Mouse (Mus musculus) kidney, embryonic 15.5 days (tissue): ENCODE results near the gene Trpm7. TPM values are rescaled to one million over a fixed set of nuclear protein-coding genes. Genes with fewer than 3 reads are reported as not detected.
A peak's percentile ranks its signal among the peaks of the same experiment; 100 is the strongest.

Experiments used
- ATAC-seq: fragments of 200-750 bp; cut with Nextera tagmentation; replicated peaks from 2 replicates; pipeline ENCODE4 v1.8.0; 2017; ENCODE audit warnings: moderate TSS enrichment; ENCODE audit not compliant: low FRiP score
- H3K27ac ChIP-seq: fragments of 300-500 bp; sonication (generic); 2 replicates; pipeline ENCODE4 v1.5.1; 2015; ENCODE audit warnings: mild to moderate bottlenecking, inconsistent platforms
- H3K27me3 ChIP-seq: fragments of 300-500 bp; sonication (generic); 2 replicates; pipeline ENCODE4 v1.6.1; 2015; ENCODE audit warnings: inconsistent platforms
- H3K36me3 ChIP-seq: fragments of 300-500 bp; sonication (generic); 2 replicates; pipeline ENCODE4 v1.6.1; 2015; ENCODE audit warnings: inconsistent platforms
- H3K4me1 ChIP-seq: fragments of 300-500 bp; sonication (generic); 2 replicates; pipeline ENCODE4 v1.6.1; 2015; ENCODE audit warnings: inconsistent platforms
- H3K4me2 ChIP-seq: fragments of 300-500 bp; sonication (generic); 2 replicates; pipeline ENCODE4 v1.6.1; 2015; ENCODE audit warnings: moderate library complexity, mild to moderate bottlenecking, inconsistent platforms
- H3K4me3 ChIP-seq: fragments of 300-500 bp; sonication (generic); replicated peaks from 2 replicates; pipeline ENCODE4 v1.5.1; 2015; ENCODE audit warnings: mild to moderate bottlenecking, inconsistent platforms
- H3K9ac ChIP-seq: fragments of 300-500 bp; sonication (generic); 2 replicates; pipeline ENCODE4 v1.6.1; 2015; ENCODE audit warnings: mild to moderate bottlenecking, inconsistent platforms
- H3K9me3 ChIP-seq: fragments of 300-500 bp; sonication (generic); replicated peaks from 2 replicates; pipeline ENCODE4 v1.6.1; 2016; ENCODE audit warnings: inconsistent platforms
- WGBS: fragments of 180-500 bp; shearing (Covaris S2); methylation state at CpG from one replicate; pipeline ENCODE4 v1.1.7; 2015; ENCODE audit warnings: mixed read lengths; 5-methylcytosine and 5-hydroxymethylcytosine counted together
- polyA plus RNA-seq: library from polyadenylated mRNA; unstranded; fragments of >200 nt; fragmentation: Nextera tagmentation; extraction: Ambion mirVana; gene quantifications from 2 replicates; pipeline ENCODE4 v1.2.1, GENCODE M21; 2015

The Trpm7 gene
- polyA plus RNA-seq, 1 experiment from 2014 or later: 50.6 TPM

GRCm38 (mm10) chr2:126801980-126802379, 74.0 kb downstream of the Trpm7 start:
- no peak overlapping the region for H3K4me2 ChIP-seq
- H3K27me3 ChIP-seq: no peaks in the 10 kb centered on the region
- H3K9me3 ChIP-seq: no peaks in the 10 kb centered on the region
- no peak overlapping the region for H3K27ac ChIP-seq
- peaks cover 81% of the 10 kb centered on the region for H3K36me3 ChIP-seq
- H3K4me1 ChIP-seq: no peaks in the 10 kb centered on the region
- no peak overlapping the region for H3K4me3 ChIP-seq
- no peak overlapping the region for H3K9ac ChIP-seq
- no peak for ATAC-seq
- WGBS: 91% methylated on average over 3 of the region's 3 CpGs

- Histone ChIP-seq H3K4me3 (no peak overlapping the region), H3K27me3 (no peaks in the 10 kb centered on the region), H3K4me2 (no peak overlapping the region), H3K27ac (no peak overlapping the region), H3K9me3 (no peaks in the 10 kb centered on the region), H3K4me1 (no peaks in the 10 kb centered on the region), H3K36me3 (peaks cover 82% of the 10 kb centered on the region), H3K9ac (no peak overlapping the region)
- no peak for ATAC-seq
- 88% methylated on average over 5 of the region's 5 CpGs for WGBS
Measured at GRCm38 (mm10) chr2:126798455-126798854, 77.6 kb downstream of the Trpm7 start.

GRCm38 (mm10) chr2:126795708-126796107, 80.3 kb downstream of the Trpm7 start:
- Histone ChIP-seq H3K27me3 (no peaks in the 10 kb centered on the region), H3K4me2 (no peak overlapping the region), H3K9me3 (no peaks in the 10 kb centered on the region), H3K27ac (no peak overlapping the region), H3K4me1 (no peaks in the 10 kb centered on the region), H3K9ac (no peak overlapping the region), H3K36me3 (peaks cover 88% of the 10 kb centered on the region), H3K4me3 (no peak overlapping the region)
- 83% methylated on average over 3 of the region's 3 CpGs for WGBS
- ATAC-seq: no peak

- H3K9me3 ChIP-seq: no peaks in the 10 kb centered on the region
- no peak overlapping the region for H3K4me2 ChIP-seq
- WGBS: 81% methylated on average over 5 of the region's 5 CpGs
- H3K9ac ChIP-seq: no peak overlapping the region
- H3K4me3 ChIP-seq: no peak overlapping the region
- peaks cover 69% of the 10 kb centered on the region for H3K36me3 ChIP-seq
- peaks cover 8% of the 10 kb centered on the region for H3K4me1 ChIP-seq
- ATAC-seq: no peak
- H3K27ac ChIP-seq: no peak overlapping the region
- no peaks in the 10 kb centered on the region for H3K27me3 ChIP-seq
Measured at GRCm38 (mm10) chr2:126792611-126793010, 83.4 kb downstream of the Trpm7 start.

- H3K27ac ChIP-seq: peak overlapping the region; percentile 78
- no peaks in the 10 kb centered on the region for H3K27me3 ChIP-seq
- H3K9me3 ChIP-seq: no peaks in the 10 kb centered on the region
- peak; percentile 85 for ATAC-seq
- H3K4me2 ChIP-seq: no peak overlapping the region
- peaks cover 14% of the 10 kb centered on the region for H3K4me1 ChIP-seq
- H3K36me3 ChIP-seq: peaks cover 26% of the 10 kb centered on the region
- WGBS: 20% methylated on average over 9 of the region's 9 CpGs
- H3K4me3 ChIP-seq: no peak overlapping the region
- H3K9ac ChIP-seq: no peak overlapping the region
Measured at GRCm38 (mm10) chr2:126787721-126788342, 88.2 kb downstream of the Trpm7 start.

GRCm38 (mm10) chr2:126783370-126783769, 92.7 kb downstream of the Trpm7 start, which contains the start of gene Usp50:
Gene Usp50, minus strand, starts transcription at chr2:126783470.
- no peak within 1 kb of the TSS for H3K27ac ChIP-seq
- no peaks in the 10 kb centered on the region for H3K9me3 ChIP-seq
- no peaks in the 10 kb centered on the region for H3K36me3 ChIP-seq
- no peak within 1 kb of the TSS for H3K9ac ChIP-seq
- H3K4me1 ChIP-seq: peaks cover 14% of the 10 kb centered on the region
- no peak within 1 kb of the TSS for H3K4me3 ChIP-seq
- no peak for ATAC-seq
- 70% methylated on average over 4 of the region's 4 CpGs for WGBS
- H3K27me3 ChIP-seq: no peaks in the 10 kb centered on the region
- no peak within 1 kb of the TSS for H3K4me2 ChIP-seq

GRCm38 (mm10) chr2:126782433-126782832, 93.6 kb downstream of the Trpm7 start:
- H3K9ac ChIP-seq: no peak overlapping the region
- no peak for ATAC-seq
- 79% methylated on average over 3 of the region's 3 CpGs for WGBS
- no peaks in the 10 kb centered on the region for H3K36me3 ChIP-seq
- H3K27ac ChIP-seq: no peak overlapping the region
- H3K9me3 ChIP-seq: no peaks in the 10 kb centered on the region
- H3K4me3 ChIP-seq: no peak overlapping the region
- H3K27me3 ChIP-seq: no peaks in the 10 kb centered on the region
- no peak overlapping the region for H3K4me2 ChIP-seq
- peaks cover 4% of the 10 kb centered on the region for H3K4me1 ChIP-seq

GRCm38 (mm10) chr2:126781478-126781877, 94.6 kb downstream of the Trpm7 start:
- no peak for ATAC-seq
- Histone ChIP-seq H3K4me1 (no peaks in the 10 kb centered on the region), H3K27me3 (no peaks in the 10 kb centered on the region), H3K4me2 (no peak overlapping the region), H3K9me3 (no peaks in the 10 kb centered on the region), H3K27ac (no peak overlapping the region), H3K36me3 (no peaks in the 10 kb centered on the region), H3K9ac (no peak overlapping the region), H3K4me3 (no peak overlapping the region)
- WGBS: 88% methylated on average over 1 of the region's 1 CpGs

- no peak overlapping the region for H3K4me3 ChIP-seq
- no peaks in the 10 kb centered on the region for H3K9me3 ChIP-seq
- ATAC-seq: no peak
- no peaks in the 10 kb centered on the region for H3K27me3 ChIP-seq
- H3K36me3 ChIP-seq: no peaks in the 10 kb centered on the region
- H3K4me2 ChIP-seq: no peak overlapping the region
- 91% methylated on average over 10 of the region's 10 CpGs for whole genome bisulfite sequencing
- no peak overlapping the region for H3K9ac ChIP-seq
- H3K27ac ChIP-seq: no peak overlapping the region
- H3K4me1 ChIP-seq: no peaks in the 10 kb centered on the region
Measured at GRCm38 (mm10) chr2:126780286-126780685, 95.7 kb downstream of the Trpm7 start.

GRCm38 (mm10) chr2:126778806-126779205, 97.2 kb downstream of the Trpm7 start:
- ATAC-seq: no peak
- Histone ChIP-seq H3K36me3 (no peaks in the 10 kb centered on the region), H3K4me3 (no peak overlapping the region), H3K9me3 (no peaks in the 10 kb centered on the region), H3K4me1 (no peaks in the 10 kb centered on the region), H3K9ac (no peak overlapping the region), H3K27ac (no peak overlapping the region), H3K4me2 (no peak overlapping the region), H3K27me3 (no peaks in the 10 kb centered on the region)
- 80% methylated on average over 4 of the region's 4 CpGs for WGBS

- Histone ChIP-seq H3K27ac (no peak overlapping the region), H3K4me3 (no peak overlapping the region), H3K36me3 (no peaks in the 10 kb centered on the region), H3K9me3 (no peaks in the 10 kb centered on the region), H3K4me1 (no peaks in the 10 kb centered on the region), H3K9ac (no peak overlapping the region), H3K4me2 (no peak overlapping the region), H3K27me3 (no peaks in the 10 kb centered on the region)
- 56% methylated on average over 1 of the region's 1 CpGs for WGBS
- ATAC-seq: no peak
Measured at GRCm38 (mm10) chr2:126776416-126776815, 99.6 kb downstream of the Trpm7 start.

- WGBS: 47% methylated on average over 4 of the region's 4 CpGs
- no peaks in the 10 kb centered on the region for H3K36me3 ChIP-seq
Measured at GRCm38 (mm10) chr2:126775951-126776350, 100.1 kb downstream of the Trpm7 start.

GRCm38 (mm10) chr2:126772217-126772616, 103.8 kb downstream of the Trpm7 start:
- WGBS: 95% methylated on average over 5 of the region's 5 CpGs
- Histone ChIP-seq H3K4me1 (no peaks in the 10 kb centered on the region), H3K36me3 (no peaks in the 10 kb centered on the region), H3K9me3 (no peaks in the 10 kb centered on the region), H3K27ac (no peak overlapping the region), H3K27me3 (no peaks in the 10 kb centered on the region), H3K4me2 (no peak overlapping the region), H3K4me3 (no peak overlapping the region), H3K9ac (no peak overlapping the region)
- ATAC-seq: no peak

More at GRCm38 (mm10) chr2:126775951-126776350, 100.1 kb downstream of the Trpm7 start:
- H3K4me1 ChIP-seq: no peaks in the 10 kb centered on the region
- no peak overlapping the region for H3K27ac ChIP-seq
- H3K27me3 ChIP-seq: no peaks in the 10 kb centered on the region
- H3K9me3 ChIP-seq: no peaks in the 10 kb centered on the region
- H3K4me3 ChIP-seq: no peak overlapping the region
- no peak for ATAC-seq
- H3K4me2 ChIP-seq: no peak overlapping the region
- H3K9ac ChIP-seq: no peak overlapping the region
